Mouse (Mus musculus) cerebellum, adult 9-11 months (tissue): ENCODE results near the gene Clcn3.

Experiments
- DNase-seq: peaks from one replicate; pipeline ENCODE4 v3.0.0; 2022

The Clcn3 gene

DNA sequence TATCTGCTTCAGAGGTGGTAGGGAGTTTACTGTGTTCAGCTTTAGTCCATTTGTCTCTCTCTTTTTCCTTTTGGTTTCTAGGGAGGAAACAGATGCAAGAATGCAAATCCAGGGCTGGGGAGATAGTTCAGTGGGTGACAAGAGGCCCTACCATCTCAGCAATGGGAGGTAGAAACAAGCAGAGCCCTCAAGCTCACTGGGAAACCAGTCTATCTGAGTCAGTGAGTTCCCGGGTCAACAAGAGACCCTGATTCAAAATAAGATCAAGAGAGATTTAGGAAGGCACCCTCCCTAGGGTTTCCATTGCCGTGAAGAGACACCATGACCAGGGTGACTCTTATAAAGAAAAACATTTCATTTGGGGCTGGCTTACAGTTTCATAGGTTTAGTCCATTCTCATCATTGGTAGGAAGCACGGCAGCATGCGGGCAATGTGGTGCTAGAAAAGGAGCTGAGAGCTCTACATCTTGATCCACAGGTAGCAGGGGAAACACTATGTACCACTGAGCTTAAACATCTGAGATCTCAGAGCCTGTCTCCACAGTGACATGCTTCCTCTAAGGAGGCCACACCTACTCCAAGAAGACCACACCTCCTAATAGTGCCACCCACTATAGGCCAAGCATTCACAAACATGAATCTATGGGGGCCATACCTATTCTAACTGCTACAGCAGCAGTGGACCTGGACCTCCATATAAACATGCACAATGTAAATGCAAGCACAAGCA lies 114.7 kb downstream of the Clcn3 start:
- DNase-seq: no peak

DNA sequence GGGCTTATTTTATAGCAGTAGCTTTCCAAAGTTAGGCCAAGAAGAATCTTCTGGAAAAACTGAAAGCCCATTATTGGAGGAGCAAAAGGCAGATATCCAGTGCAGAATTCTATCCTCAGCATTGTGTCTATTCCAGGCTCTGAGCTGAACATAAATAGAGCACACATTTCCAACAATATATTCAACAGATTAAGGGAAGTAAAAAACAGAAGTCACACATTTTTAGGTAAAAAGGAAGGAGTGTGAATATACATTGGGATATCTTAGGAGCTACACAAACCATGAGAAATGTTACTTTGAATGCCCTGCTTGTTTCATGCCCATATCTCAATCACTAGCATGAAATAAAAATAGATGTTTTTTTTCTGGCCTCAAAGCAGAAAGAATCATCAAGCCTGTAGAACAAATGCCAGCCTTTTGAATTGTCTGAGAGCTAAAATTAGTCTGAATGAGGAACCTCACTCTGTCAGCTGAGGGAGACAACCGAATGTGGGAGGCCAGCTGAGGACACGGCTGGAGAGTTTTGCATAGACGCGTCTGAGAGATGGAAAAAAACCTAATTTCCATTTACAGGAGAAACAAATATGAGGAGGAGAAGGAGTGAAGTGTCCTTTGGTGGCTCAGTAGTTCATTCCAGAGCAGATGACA lies 115.5 kb downstream of the Clcn3 start:
- DNase-seq: no peak

DNA sequence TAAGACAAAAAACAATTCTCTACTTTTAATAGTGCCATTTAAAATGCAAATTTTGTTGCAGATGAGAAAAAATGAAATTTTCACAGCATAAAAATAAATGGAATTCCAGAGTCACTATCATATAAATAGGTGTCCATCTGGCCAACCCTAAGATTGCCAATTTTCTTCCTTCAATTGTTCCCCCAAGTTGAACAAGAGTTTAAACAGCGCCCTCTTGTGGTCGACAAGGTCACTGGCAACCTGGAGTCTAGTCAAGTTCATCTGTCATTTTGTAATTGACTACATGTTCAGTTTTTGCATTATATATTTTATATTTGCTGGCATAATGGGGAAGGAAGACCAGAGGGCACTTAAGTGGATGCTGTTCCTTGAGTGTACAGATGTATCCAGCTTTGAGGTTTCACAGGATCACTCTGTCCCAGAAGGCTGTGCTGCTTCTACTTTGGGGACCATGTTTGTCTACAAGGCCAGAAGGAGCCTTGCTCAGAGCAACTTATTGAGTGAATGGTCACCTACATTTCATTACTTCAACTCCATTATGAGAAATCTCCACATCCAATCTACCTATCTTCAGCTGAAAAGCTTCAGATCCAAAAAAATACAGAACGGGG lies 117.5 kb downstream of the Clcn3 start:
- DNase-seq: peak; percentile 80

DNA sequence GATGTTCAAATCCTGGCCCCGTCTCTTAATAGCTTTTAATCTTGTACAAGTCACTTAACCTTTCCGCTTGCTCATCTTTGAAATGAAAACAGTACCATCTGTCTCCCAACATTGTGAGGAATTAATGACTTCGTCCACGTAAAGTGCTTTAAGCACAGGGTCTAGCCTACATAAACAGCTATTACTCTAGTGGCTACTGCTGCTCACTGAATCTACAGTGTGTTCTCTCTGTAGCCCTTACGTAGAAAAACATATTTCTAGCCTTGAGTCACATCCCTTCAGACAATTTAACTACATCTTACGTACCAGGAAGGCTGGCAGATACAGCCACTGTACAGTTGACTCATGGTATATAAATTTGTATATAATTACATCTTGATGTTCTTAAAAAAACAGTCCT lies 118.2 kb downstream of the Clcn3 start:
- DNase-seq: no peak

DNA sequence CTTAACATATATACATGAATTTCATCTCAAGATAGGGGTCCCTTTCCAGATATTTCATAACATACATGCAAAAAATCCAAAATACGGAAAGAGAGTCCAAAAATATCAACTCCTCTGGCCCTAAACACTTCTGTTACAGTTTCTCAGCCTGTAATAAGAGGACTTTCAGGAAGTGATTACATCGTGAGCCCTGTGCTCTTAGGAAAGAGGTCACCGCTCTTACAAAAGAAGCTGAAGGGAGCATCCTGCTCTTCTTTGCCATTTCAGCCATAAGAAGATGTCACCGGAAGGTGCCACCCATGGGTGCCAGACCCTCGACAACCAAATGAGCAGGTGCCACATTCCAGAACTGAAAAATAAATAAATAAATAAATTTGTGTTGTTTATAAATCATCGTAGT lies 121.3 kb downstream of the Clcn3 start:
- DNase-seq: no peak

DNA sequence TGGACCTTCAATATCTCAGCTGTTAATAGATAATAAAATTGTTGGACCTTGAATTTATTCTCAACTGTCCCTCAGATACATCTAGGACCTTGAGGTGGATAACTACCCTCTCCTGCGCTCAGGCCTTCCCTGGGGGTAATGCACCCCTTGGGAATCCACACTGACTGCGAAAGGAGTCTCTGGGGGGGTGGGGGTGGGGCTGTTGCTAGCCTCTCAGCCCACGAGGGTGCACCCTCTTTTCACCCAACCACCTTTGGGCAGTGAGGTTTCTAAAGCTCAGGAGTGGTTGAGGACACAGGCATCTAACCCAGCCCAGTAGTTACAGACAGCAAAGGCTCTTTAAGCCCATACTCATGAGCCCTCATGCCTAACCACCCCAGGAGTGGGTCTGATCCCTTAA lies 122.4 kb downstream of the Clcn3 start:
- DNase-seq: no peak
